Mouse (Mus musculus) thymus, postnatal 10 days (tissue): ENCODE measurements around the gene Zfp51.
A peak's percentile ranks its signal among the peaks of the same experiment; 100 is the strongest.
"Not testable (repeated sequence)": the region's sequence is repeated elsewhere in the genome, so short reads cannot be mapped to it uniquely, and the experiment has no call there.

Source experiments
- DNase-seq, 2 experiments: peaks; one replicate each; pipeline ENCODE4 v3.0.0; 2021; ENCODE audit warnings: low spot score in 2 of 2

Zfp51 gene

GRCm38 (mm10) chr17:21450138-21450704, at the start of gene Zfp51:
Gene Zfp51 (plus strand): TSS chr17:21450374.
- DNase-seq: peak; percentile 90 to 94

DNA sequence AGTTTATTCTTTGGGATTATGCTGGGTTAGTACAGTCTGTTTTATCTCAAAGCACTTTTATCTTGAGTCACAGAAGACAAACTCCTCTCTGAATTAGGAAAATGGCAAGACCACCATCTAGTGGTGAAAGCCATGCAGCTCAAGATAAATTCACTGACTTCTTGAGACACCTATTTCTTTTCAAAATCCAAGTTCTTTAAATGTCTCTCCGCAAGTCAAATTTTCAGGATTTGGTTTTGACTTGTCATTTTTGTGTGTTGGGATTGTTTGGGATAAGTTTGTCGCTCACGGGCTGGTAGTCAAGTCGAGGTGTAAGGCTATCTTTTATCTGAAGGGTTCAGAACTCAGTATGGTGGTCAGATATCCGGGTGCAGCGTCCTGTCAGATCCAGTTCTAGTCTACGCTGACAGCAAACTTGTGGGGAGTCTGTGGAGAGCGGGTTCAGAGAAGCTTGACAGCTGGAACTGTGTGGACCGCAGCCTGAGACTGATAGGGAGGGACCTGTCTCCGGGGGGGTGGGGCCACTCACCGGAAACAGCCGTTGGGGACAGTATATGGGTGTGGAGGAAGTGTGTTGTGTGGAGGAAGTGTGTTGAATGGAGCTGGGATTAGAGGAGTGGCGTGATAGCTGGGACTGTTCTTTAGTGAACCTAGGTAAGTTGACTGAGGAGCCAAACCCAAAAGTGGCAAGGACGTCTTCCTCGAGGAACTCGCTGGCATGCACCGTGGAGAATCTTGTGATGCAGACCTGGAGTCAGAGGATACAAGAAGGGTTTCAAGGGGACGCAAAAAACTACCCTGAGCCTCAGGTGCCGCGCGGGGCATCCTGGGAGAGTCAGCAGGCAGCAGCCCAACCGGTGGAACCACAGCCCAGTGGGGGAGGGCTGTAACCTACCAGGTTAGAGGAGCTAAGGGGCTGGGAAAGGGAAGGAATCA, 27.2 kb upstream of the Zfp51 start, which contains the start of gene Zfp54:
TSS of gene Zfp54 (plus strand) at position 564 of the 936 bp plus-strand sequence.
- peak; percentile 76 to 77 for DNase-seq

GRCm38 (mm10) chr17:21438806-21439400, 11.3 kb upstream of the Zfp51 start:
- DNase-seq: not testable (repeated sequence)

DNA sequence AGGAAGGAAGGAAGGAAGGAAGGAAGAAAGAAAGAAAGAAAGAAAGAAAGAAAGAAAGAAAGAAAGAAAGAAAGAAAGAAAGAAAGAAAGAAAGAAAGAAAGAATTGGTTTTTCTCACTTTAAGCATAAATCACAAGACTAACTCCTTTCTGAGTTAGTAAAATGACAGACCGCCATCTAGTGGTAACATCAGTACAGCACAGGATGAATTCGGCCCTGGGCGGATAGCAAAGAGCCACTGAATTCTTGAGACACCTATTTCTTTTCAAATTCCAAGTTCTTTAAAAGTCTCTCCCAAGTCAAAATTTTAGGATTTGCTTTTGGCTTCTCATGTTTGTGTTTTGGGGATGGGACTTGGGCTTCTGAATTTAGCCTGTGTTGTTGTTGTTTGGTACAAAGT, 505 bp upstream of the Zfp51 start:
- peak; percentile 79 to 80 for DNase-seq

GRCm38 (mm10) chr17:21463550-21463949, 13.4 kb downstream of the Zfp51 start:
- DNase-seq: no peak

- DNase-seq: no peak
Measured at GRCm38 (mm10) chr17:21472032-21472652, 22.0 kb downstream of the Zfp51 start.

DNA sequence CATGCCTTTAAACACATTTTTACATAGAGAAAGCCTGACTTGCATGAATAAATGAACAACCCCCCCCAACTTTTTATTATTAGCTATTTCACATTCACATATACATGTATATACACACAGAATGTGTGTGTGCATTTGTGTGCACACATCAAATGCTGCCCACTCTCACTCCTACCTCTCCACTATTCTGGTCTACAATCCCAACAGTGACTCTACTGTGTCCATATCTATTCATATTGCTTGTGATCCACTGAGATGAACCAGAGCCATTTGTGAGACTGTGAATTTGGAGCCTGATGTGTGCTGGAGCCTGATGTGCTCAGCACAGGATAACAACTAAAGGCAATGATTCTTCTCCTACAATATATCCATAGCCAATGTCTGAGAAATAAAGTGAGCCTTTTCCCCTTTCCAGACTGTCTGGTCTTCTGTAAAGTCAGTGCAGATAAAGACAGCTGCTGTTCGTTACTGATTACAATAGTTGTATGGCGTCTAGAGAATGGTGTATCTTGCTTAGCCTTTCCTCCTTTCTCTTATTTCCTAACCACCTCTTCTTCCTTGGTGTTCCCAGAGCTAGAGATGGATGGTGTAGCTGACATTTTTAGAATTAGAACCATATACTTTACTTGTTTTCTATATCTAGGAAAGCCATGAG, 22.6 kb downstream of the Zfp51 start:
- DNase-seq: no peak

DNA sequence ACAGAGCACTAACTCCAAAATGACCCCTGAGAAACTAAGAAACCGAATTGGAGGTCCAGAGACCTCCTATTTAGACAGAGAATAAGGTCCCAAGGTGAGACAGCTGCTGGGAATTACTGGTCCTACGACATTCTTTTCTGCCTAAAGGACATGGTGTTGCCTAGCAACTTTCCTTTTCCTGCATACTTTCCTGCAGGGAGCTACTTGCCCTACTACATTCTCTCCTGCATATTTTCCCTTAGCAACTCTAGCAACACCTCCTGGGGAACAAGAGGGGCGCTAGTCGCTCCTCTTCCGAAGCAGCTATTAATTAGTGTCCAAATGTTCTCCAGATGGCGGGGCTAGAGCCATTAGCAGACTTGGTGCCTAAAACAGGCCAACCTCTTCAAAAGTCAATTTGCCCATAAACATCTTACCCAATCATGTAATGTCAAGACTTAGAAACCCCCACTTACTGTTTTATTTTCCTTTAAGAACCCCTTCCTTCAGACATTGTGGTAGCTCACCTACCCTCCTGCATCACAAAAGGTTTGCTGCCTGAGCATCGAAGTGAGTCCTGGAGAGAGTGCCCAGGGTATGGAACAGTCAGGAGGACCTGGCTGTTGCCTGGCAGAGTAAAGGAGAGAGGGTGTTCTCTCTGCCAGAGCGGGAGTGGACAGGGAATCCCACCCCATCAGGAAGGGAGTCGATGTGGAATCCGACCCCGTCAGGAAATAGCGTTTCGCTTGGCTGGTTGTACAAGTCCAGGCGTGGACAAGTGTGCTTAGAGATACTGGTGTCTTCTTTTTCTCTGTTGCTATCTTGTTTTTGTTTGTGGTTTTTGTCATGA, 23.4 kb downstream of the Zfp51 start:
- DNase-seq: no peak

GRCm38 (mm10) chr17:21474729-21475128, 24.6 kb downstream of the Zfp51 start:
- DNase-seq: not testable (repeated sequence)

DNA sequence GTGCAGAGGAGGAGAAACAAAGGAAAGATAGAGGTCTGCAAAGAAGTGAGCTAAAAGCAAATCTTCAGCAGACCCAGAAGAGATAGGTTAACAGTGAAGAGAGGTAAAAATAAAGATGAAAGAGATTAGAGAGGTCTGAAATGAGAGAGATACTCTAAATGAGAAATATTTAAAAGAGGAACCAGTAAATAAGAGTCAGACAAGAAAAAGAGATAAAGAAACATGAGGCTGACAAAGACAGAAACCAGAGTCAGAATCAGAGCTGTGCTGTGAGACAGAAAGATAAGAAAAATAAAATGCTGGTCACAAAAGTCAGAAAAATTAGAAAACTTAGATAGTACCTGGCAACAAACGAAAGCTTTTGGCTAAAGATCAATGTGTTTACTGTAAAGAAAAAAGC, 25.1 kb downstream of the Zfp51 start:
- DNase-seq: not testable (repeated sequence)

GRCm38 (mm10) chr17:21476351-21476750, 26.2 kb downstream of the Zfp51 start:
- not testable (repeated sequence) for DNase-seq

GRCm38 (mm10) chr17:21478103-21478777, 28.1 kb downstream of the Zfp51 start:
- DNase-seq: not testable (repeated sequence)

GRCm38 (mm10) chr17:21488760-21489499, 38.8 kb downstream of the Zfp51 start, which contains the start of gene Zfp53:
Gene Zfp53 (plus strand): TSS chr17:21488998.
- peak; percentile 73 to 78 for DNase-seq

DNA sequence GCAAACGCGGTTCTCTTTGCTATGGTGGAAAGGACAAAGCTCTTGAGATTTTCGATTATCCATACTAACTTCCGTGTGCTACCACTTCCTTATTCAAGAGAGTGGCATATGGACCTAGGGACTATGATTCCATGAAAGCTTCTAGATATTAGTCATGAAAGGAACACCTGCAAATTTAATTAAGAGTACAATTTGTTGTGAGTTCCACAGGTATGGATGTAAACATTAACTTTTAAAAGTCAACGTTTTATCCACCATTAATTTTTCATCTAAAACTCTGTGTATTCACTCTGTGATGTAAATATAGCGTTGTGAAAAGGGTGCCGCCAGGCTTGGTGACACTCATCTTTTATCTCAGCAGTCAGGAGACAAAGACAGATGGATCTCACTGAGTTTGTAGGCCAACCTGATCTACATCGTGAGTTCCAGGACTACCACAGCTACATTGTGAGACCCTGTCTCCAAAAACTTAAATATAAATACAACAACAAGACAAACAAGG, 39.4 kb downstream of the Zfp51 start:
- DNase-seq: no peak

- DNase-seq: no peak
Measured at GRCm38 (mm10) chr17:21501365-21501764, 51.2 kb downstream of the Zfp51 start.

- DNase-seq: no peak
Measured at GRCm38 (mm10) chr17:21504524-21504923, 54.4 kb downstream of the Zfp51 start.

GRCm38 (mm10) chr17:21506258-21506657, 56.1 kb downstream of the Zfp51 start:
- no peak for DNase-seq

GRCm38 (mm10) chr17:21509756-21510155, 59.6 kb downstream of the Zfp51 start:
- DNase-seq: no peak
